Mouse (Mus musculus): Measurements from ENCODE around the gene Eqtn.

Gene Eqtn

DNA sequence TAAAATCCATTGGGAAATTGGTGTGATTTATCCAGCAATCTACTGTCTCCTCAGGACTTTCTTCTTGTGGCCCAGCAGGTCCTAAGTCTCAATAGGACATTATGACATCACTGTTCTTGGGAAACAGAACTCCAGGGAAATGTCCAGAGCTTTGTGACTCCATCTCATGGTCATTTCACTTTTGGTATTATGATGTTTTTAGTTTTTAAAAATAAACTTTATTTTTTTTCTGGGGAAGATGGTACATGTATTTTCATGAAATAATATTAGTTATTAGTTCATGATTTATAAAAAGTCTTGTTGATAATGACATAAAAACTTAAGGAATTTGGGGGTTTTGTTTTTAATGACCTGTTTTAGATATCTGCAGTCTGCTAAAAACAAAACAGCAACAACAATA lies at the start of gene Eqtn:
Gene Eqtn (minus strand): TSS at position 101 of the 400 bp plus-strand sequence.
- Histone ChIP-seq H3K36me3 (ENCODE audit: control insufficient read depth, insufficient read depth, low read length, poor library complexity, severe bottlenecking) (no peaks in the 10 kb centered on the region), H3K27me3 (ENCODE audit: control insufficient read depth, insufficient read depth, low read length, poor library complexity, severe bottlenecking) (no peaks in the 10 kb centered on the region)
- DNase-seq (ENCODE audit: low read depth, low spot score): no peak

- no peak for DNase-seq (ENCODE audit: low read depth, low spot score)
- H3K36me3 ChIP-seq (ENCODE audit: control insufficient read depth, insufficient read depth, low read length, poor library complexity, severe bottlenecking): peaks cover 3% of the 10 kb centered on the region; the same call in 1 of the 2 replicates
- H3K27me3 ChIP-seq (ENCODE audit: control insufficient read depth, insufficient read depth, low read length, poor library complexity, severe bottlenecking): no peaks in the 10 kb centered on the region
Measured at GRCm38 (mm10) chr4:94973321-94973720, 44.7 kb upstream of the Eqtn start.

- no peak for DNase-seq (ENCODE audit: low read depth, low spot score)
- Histone ChIP-seq H3K27me3 (ENCODE audit: control insufficient read depth, insufficient read depth, low read length, poor library complexity, severe bottlenecking) (no peaks in the 10 kb centered on the region), H3K36me3 (ENCODE audit: control insufficient read depth, insufficient read depth, low read length, poor library complexity, severe bottlenecking) (peaks cover 31% of the 10 kb centered on the region)
Measured at GRCm38 (mm10) chr4:94952773-94953172, 24.1 kb upstream of the Eqtn start.

GRCm38 (mm10) chr4:94941221-94941855 lies 12.7 kb upstream of the Eqtn start:
- peaks cover 5% of the 10 kb centered on the region for H3K36me3 ChIP-seq (ENCODE audit: control insufficient read depth, insufficient read depth, low read length, poor library complexity, severe bottlenecking)
- DNase-seq (ENCODE audit: low read depth, low spot score): no peak
- no peaks in the 10 kb centered on the region for H3K27me3 ChIP-seq (ENCODE audit: control insufficient read depth, insufficient read depth, low read length, poor library complexity, severe bottlenecking)

DNA sequence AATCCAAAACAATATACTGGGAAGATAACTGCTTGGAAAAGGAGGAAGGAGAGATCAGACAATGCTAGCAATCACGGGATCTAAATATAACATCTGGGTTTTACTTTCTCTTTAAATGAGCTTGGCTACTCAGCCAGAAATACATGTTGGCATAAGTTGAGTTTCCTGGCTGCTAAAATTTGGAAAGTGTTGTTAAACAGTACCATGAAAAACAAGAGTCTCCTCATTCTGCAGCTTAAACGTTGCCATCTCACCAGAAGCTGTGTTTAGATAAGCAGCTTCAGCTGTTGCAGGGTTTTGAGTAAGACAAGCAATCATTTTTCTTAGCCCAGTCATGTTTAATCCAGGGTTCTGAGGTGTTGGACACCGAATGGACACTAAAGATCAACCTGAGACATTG lies 26.9 kb downstream of the Eqtn start:
- DNase-seq (ENCODE audit: low read depth, low spot score): no peak
- H3K36me3 ChIP-seq (ENCODE audit: control insufficient read depth, insufficient read depth, low read length, poor library complexity, severe bottlenecking): no peaks in the 10 kb centered on the region
- no peaks in the 10 kb centered on the region for H3K27me3 ChIP-seq (ENCODE audit: control insufficient read depth, insufficient read depth, low read length, poor library complexity, severe bottlenecking)

GRCm38 (mm10) chr4:94900744-94901143 lies 27.9 kb downstream of the Eqtn start:
- Histone ChIP-seq H3K27me3 (ENCODE audit: control insufficient read depth, insufficient read depth, low read length, poor library complexity, severe bottlenecking) (no peaks in the 10 kb centered on the region), H3K36me3 (ENCODE audit: control insufficient read depth, insufficient read depth, low read length, poor library complexity, severe bottlenecking) (no peaks in the 10 kb centered on the region)
- peak; percentile 16 for DNase-seq (ENCODE audit: low read depth, low spot score)

All from splenic B cell, adult 2 months (primary cell).